Mouse (Mus musculus): Measurements from ENCODE around the gene Zfp281.

The Zfp281 gene

GRCm38 (mm10) chr1:136594235-136594850 lies 30.4 kb upstream of the Zfp281 start:
- no peaks in the 10 kb centered on the region for H3K27me3 ChIP-seq (ENCODE audit: insufficient read depth, low read length)
- peaks cover 83% of the 10 kb centered on the region for H3K4me1 ChIP-seq (replicated peaks; ENCODE audit: low read depth, low read length)
- no peaks in the 10 kb centered on the region for H3K9me3 ChIP-seq (ENCODE audit: low read length)
- peaks cover 33% of the 10 kb centered on the region for H3K36me3 ChIP-seq (ENCODE audit: insufficient read depth, low read length)
- TF ChIP-seq NANOG (IDR thresholded peaks at IDR 0.05; ENCODE audit: borderline replicate concordance, low read length) (no peak), POU5F1 (IDR thresholded peaks at IDR 0.05; ENCODE audit: borderline replicate concordance, low read length) (no peak), CTCF (conservative IDR thresholded peaks at IDR 0.05; ENCODE audit: low read length) (no peak)
- 0 out of 2 replicates have a peak overlapping the region, but pooled peaks have one; percentile 3 for H3K4me3 ChIP-seq (replicated peaks; ENCODE audit: low read length)

- Histone ChIP-seq H3K4me3 (replicated peaks; ENCODE audit: low read length) (no peak overlapping the region), H3K9me3 (ENCODE audit: low read length) (no peaks in the 10 kb centered on the region), H3K27me3 (ENCODE audit: insufficient read depth, low read length) (no peaks in the 10 kb centered on the region), H3K36me3 (ENCODE audit: insufficient read depth, low read length) (peaks cover 38% of the 10 kb centered on the region), H3K4me1 (replicated peaks; ENCODE audit: low read depth, low read length) (peaks cover 84% of the 10 kb centered on the region)
- TF ChIP-seq CTCF (conservative IDR thresholded peaks at IDR 0.05; ENCODE audit: low read length) (no peak), POU5F1 (IDR thresholded peaks at IDR 0.05; ENCODE audit: borderline replicate concordance, low read length) (no peak), NANOG (IDR thresholded peaks at IDR 0.05; ENCODE audit: borderline replicate concordance, low read length) (no peak)
Measured at GRCm38 (mm10) chr1:136596821-136597220, 27.9 kb upstream of the Zfp281 start.

GRCm38 (mm10) chr1:136598286-136598685 lies 26.4 kb upstream of the Zfp281 start:
- peaks cover 84% of the 10 kb centered on the region for H3K4me1 ChIP-seq (replicated peaks; ENCODE audit: low read depth, low read length)
- TF ChIP-seq NANOG (IDR thresholded peaks at IDR 0.05; ENCODE audit: borderline replicate concordance, low read length) (no peak), POU5F1 (IDR thresholded peaks at IDR 0.05; ENCODE audit: borderline replicate concordance, low read length) (no peak), CTCF (conservative IDR thresholded peaks at IDR 0.05; ENCODE audit: low read length) (no peak)
- H3K9me3 ChIP-seq (ENCODE audit: low read length) = no peaks in the 10 kb centered on the region
- peaks cover 48% of the 10 kb centered on the region for H3K36me3 ChIP-seq (ENCODE audit: insufficient read depth, low read length)
- H3K4me3 ChIP-seq (replicated peaks; ENCODE audit: low read length) = peak overlapping the region; percentile 37
- H3K27me3 ChIP-seq (ENCODE audit: insufficient read depth, low read length) = no peaks in the 10 kb centered on the region

GRCm38 (mm10) chr1:136600067-136600466 lies 24.6 kb upstream of the Zfp281 start:
- H3K27me3 ChIP-seq (ENCODE audit: insufficient read depth, low read length) = no peaks in the 10 kb centered on the region
- TF ChIP-seq NANOG (IDR thresholded peaks at IDR 0.05; ENCODE audit: borderline replicate concordance, low read length) = no peak
- TF ChIP-seq CTCF (conservative IDR thresholded peaks at IDR 0.05; ENCODE audit: low read length) = no peak
- no peak for TF ChIP-seq POU5F1 (IDR thresholded peaks at IDR 0.05; ENCODE audit: borderline replicate concordance, low read length)
- H3K9me3 ChIP-seq (ENCODE audit: low read length) = no peaks in the 10 kb centered on the region
- peaks cover 39% of the 10 kb centered on the region for H3K36me3 ChIP-seq (ENCODE audit: insufficient read depth, low read length)
- H3K4me3 ChIP-seq (replicated peaks; ENCODE audit: low read length) = no peak overlapping the region
- peaks cover 79% of the 10 kb centered on the region for H3K4me1 ChIP-seq (replicated peaks; ENCODE audit: low read depth, low read length)

- no peaks in the 10 kb centered on the region for H3K9me3 ChIP-seq (ENCODE audit: low read length)
- H3K27me3 ChIP-seq (ENCODE audit: insufficient read depth, low read length) = no peaks in the 10 kb centered on the region
- H3K4me1 ChIP-seq (replicated peaks; ENCODE audit: low read depth, low read length) = peaks cover 79% of the 10 kb centered on the region
- H3K4me3 ChIP-seq (replicated peaks; ENCODE audit: low read length) = no peak overlapping the region
- peaks cover 40% of the 10 kb centered on the region for H3K36me3 ChIP-seq (ENCODE audit: insufficient read depth, low read length)
- no peak for TF ChIP-seq CTCF (conservative IDR thresholded peaks at IDR 0.05; ENCODE audit: low read length)
- no peak for TF ChIP-seq POU5F1 (IDR thresholded peaks at IDR 0.05; ENCODE audit: borderline replicate concordance, low read length)
- no peak for TF ChIP-seq NANOG (IDR thresholded peaks at IDR 0.05; ENCODE audit: borderline replicate concordance, low read length)
Measured at GRCm38 (mm10) chr1:136600647-136601345, 23.9 kb upstream of the Zfp281 start.

GRCm38 (mm10) chr1:136601346-136601888 lies 23.3 kb upstream of the Zfp281 start:
- TF ChIP-seq NANOG (IDR thresholded peaks at IDR 0.05; ENCODE audit: borderline replicate concordance, low read length) (no peak), POU5F1 (IDR thresholded peaks at IDR 0.05; ENCODE audit: borderline replicate concordance, low read length) (no peak), CTCF (conservative IDR thresholded peaks at IDR 0.05; ENCODE audit: low read length) (no peak)

GRCm38 (mm10) chr1:136602303-136602702 lies 22.4 kb upstream of the Zfp281 start:
- H3K9me3 ChIP-seq (ENCODE audit: low read length) = no peaks in the 10 kb centered on the region
- H3K27me3 ChIP-seq (ENCODE audit: insufficient read depth, low read length) = no peaks in the 10 kb centered on the region
- no peak overlapping the region for H3K4me3 ChIP-seq (replicated peaks; ENCODE audit: low read length)
- H3K36me3 ChIP-seq (ENCODE audit: insufficient read depth, low read length) = peaks cover 40% of the 10 kb centered on the region
- peaks cover 77% of the 10 kb centered on the region for H3K4me1 ChIP-seq (replicated peaks; ENCODE audit: low read depth, low read length)
- no peak for TF ChIP-seq NANOG (IDR thresholded peaks at IDR 0.05; ENCODE audit: borderline replicate concordance, low read length)
- no peak for TF ChIP-seq CTCF (conservative IDR thresholded peaks at IDR 0.05; ENCODE audit: low read length)

More at GRCm38 (mm10) chr1:136601346-136601888, 23.3 kb upstream of the Zfp281 start:
- H3K9me3 ChIP-seq (ENCODE audit: low read length) = no peaks in the 10 kb centered on the region
- no peaks in the 10 kb centered on the region for H3K27me3 ChIP-seq (ENCODE audit: insufficient read depth, low read length)
- H3K4me1 ChIP-seq (replicated peaks; ENCODE audit: low read depth, low read length) = peaks cover 79% of the 10 kb centered on the region
- peaks cover 38% of the 10 kb centered on the region for H3K36me3 ChIP-seq (ENCODE audit: insufficient read depth, low read length)
- no peak overlapping the region for H3K4me3 ChIP-seq (replicated peaks; ENCODE audit: low read length)

- H3K9me3 ChIP-seq (ENCODE audit: low read length) = no peaks in the 10 kb centered on the region
- no peak for TF ChIP-seq POU5F1 (IDR thresholded peaks at IDR 0.05; ENCODE audit: borderline replicate concordance, low read length)
- TF ChIP-seq CTCF (conservative IDR thresholded peaks at IDR 0.05; ENCODE audit: low read length) = 0 out of 2 replicates have a peak, but pooled peaks have one; percentile 16
- no peak for TF ChIP-seq NANOG (IDR thresholded peaks at IDR 0.05; ENCODE audit: borderline replicate concordance, low read length)
- peaks cover 49% of the 10 kb centered on the region for H3K36me3 ChIP-seq (ENCODE audit: insufficient read depth, low read length)
- H3K27me3 ChIP-seq (ENCODE audit: insufficient read depth, low read length) = no peaks in the 10 kb centered on the region
- H3K4me1 ChIP-seq (replicated peaks; ENCODE audit: low read depth, low read length) = peaks cover 76% of the 10 kb centered on the region
- H3K4me3 ChIP-seq (replicated peaks; ENCODE audit: low read length) = no peak overlapping the region
Measured at GRCm38 (mm10) chr1:136604190-136604589, 20.5 kb upstream of the Zfp281 start.
